Mouse (Mus musculus) hematopoietic stem cell, adult 5-6 weeks (primary cell): ENCODE measurements around the gene Pml. TPM values are rescaled to one million over a fixed set of nuclear protein-coding genes. Genes with fewer than 3 reads are reported as not detected.

ENCODE experiments used
- ATAC-seq, 2 experiments: fragments of 125-278 bp in 1 of 2; replicated peaks in 1 of 2; 2 replicates each; pipeline ENCODE4 v1.8.0; 2016 to 2017; ENCODE audit warnings: inconsistent platforms in 2 of 2, mild to moderate bottlenecking in 2 of 2, moderate number of reproducible peaks in 2 of 2, low read depth in 1 of 2, moderate TSS enrichment in 1 of 2; ENCODE audit not compliant: low FRiP score in 2 of 2, poor library complexity in 2 of 2, severe bottlenecking in 2 of 2, insufficient read depth in 1 of 2, low TSS enrichment in 1 of 2
- total RNA-seq: library from RNA; stranded (forward); fragments of 172-1452, 232-1000 nt; gene quantifications from 2 replicates; pipeline ENCODE4 v1.2.3, GENCODE M21; 2017

Pml gene
- total RNA-seq, 1 experiment from 2014 or later: 32.5 TPM

DNA sequence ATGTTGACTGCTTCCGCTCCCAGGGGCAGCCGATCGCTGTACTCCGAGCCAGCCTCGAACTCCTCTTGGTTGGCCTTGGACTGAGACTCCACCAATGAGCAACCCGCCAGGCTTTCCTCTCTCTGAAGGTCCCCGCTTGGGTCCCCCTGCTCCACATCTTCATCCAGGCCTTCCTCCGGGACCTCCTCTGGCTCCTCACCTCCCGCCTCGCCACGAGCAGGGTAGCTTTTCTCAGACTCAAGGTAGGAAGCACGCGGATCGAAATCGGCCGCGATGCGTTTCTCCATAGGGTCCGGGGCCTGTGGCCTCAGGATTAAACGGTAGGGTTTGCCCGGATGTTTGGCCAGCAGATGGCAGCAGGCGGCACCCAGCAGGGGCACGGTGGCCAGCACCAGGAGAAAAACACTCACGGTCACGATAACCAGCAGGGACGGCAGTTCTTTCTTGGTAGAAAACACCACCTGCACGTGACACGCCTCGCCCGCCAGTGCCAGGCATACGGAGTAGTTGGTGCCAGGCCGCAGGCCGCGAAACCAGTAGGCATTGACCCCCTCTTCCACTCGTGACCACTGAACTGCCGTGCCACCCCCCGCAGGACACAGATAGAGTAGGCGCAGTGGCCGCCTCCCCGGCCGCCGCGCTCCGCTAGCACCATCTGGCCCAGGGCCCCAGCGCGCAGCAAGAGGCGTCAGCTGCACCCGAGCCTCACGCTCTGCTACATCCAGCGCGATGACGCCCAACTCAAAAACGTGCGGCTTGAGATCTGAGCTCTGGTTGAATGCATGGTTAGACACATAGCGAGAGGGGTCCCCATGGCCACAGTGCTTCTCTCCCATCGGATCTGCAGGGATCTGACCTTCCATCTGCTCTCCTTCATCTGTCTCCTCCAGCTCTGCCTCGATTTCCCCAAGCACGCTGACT is 51.5 kb downstream of the Pml start:
- peak in 1 of 2 experiments; percentile 49; a peak in 1 of 4 replicates for ATAC-seq

DNA sequence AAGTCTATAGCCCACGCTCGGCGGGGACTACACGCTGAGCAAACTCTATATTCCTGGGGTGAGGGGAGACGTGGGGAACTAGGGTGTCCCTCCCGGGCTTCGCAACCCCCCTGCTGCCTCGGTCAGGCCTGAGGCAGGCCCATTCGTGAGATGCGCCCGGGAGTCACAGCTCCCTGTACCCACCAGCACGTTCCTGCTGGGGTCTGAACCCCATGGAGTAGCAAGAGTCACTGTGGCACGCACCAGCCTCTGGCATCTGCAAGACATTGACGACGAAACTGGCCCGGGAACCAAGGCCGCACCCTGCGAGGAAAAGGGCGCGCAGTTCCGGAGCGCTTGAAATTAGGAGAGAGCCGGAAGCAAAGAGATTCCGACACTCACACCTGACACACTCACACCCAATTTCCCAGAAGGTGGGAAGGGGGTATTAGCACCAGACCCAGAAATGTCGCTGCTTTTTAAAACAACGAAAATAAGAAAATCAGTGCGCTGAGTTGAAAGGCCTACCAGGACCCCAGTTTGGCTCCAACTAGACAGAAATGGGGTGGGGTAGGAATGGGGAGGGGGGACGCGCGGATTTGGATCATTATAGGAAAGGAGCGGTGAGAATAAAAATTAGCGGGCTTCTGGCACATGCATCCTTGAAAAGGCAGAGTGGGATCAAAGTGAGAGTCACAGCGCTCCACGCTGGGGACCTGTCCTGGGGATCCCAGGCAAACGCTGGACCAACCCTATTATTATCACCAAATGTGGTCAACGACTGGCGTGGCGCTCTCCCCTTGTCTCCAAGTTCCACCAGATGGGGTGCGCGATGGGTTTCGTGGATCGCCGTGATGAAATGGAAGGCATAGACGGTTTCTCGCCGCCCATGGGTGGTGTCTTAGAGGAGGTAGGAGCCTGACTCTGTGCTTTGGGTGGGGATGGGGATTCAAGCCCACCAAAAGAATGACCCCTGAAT is 52.7 kb downstream of the Pml start:
- ATAC-seq: no peak

DNA sequence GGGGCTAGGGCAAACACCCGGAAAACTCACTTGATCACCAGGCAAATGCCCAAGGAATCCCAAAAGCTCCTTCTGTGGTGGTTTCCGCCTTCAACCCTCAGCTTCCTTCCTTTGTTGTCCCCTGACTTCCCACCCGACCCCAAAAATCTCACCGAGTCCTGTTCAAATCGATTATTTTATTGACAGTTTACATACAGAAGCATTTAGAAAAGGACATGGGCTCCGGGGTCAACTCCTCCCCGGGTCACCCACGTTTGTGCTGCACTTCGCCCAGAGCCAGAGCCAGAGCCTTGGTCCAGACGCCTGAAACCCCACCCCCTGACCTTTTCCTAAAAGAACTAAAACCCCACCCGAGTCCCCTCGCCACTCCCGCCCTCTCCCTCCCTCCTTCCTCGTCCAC is 53.4 kb downstream of the Pml start:
- ATAC-seq: no peak

DNA sequence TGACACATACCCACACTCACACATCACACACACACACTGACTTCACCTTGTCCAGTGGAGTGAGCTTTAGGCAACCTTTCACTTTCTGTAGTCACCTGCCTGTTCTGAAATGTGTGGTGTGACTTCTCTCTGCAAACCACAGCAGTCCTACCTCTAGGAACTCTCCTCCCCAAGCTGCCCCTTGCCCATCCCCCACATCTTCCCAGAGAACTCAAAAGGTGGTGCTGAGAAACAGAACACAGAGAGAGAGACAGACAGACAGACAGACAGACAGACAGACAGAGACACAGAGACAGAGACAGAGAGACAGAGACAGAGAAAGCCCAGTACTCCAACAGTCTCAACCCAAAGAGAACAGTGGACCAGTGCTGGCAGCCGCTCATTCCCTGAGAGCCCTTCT is 53.9 kb downstream of the Pml start:
- ATAC-seq: no peak

DNA sequence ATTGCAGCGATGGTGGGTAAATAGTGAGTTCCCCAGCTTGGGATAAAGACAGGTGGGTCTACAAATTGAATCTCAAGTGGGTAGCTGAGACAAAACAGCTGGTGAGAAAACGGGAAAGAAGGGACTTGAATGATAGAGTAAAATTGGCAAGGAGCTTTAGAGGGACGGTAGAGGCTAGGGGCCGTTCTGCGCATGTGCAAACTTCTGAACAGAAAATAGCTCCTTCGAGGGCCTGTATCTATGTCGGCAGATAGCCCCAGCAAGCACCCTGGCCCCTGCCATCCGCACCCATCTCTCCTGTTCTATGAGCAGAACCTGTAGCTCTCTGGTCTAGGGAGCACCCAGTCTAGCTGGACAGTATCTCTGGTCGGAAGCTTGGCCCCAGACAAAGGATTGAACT is 55.4 kb downstream of the Pml start:
- ATAC-seq: no peak

DNA sequence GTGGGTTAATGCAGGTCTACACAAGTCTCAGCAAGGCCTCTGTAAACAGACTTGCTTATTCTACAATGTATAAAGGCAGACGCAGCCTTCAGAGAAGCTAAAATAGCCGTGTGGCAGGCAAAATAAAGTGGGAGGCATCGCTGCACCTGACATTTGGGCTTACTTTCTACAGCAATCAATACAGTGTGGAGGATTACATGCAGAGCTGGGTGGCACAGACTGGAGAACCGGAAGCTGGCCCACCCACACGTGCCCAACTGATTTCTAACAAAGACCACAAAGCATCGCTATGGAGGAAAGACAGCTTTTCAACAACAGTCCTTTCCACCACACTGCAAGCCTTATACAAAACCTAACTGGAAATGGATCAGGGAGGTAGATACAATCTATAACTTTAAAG is 65.1 kb downstream of the Pml start:
- ATAC-seq: no peak

- no peak for ATAC-seq
Measured at GRCm38 (mm10) chr9:58179390-58179789, 70.2 kb downstream of the Pml start.

DNA sequence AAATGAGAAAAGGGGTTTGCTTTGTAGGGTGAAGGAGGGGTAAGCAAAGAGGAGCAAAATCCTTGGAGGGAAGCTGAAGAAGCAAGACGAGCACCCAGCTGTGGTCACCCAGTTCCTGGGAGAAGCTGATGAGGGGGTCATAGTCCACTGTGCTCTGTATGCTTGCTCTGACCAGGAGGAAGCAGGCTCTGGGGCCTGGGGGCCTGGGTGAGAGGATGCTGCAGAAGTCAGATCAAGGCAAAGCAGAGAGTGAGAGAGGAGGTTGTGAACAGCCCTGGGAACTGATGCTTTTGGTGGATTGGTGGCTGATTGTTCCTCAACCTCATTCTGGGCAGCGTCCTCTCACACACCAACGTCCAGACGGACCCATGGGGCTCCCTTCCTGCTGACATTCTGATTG is 72.4 kb downstream of the Pml start:
- ATAC-seq: no peak

DNA sequence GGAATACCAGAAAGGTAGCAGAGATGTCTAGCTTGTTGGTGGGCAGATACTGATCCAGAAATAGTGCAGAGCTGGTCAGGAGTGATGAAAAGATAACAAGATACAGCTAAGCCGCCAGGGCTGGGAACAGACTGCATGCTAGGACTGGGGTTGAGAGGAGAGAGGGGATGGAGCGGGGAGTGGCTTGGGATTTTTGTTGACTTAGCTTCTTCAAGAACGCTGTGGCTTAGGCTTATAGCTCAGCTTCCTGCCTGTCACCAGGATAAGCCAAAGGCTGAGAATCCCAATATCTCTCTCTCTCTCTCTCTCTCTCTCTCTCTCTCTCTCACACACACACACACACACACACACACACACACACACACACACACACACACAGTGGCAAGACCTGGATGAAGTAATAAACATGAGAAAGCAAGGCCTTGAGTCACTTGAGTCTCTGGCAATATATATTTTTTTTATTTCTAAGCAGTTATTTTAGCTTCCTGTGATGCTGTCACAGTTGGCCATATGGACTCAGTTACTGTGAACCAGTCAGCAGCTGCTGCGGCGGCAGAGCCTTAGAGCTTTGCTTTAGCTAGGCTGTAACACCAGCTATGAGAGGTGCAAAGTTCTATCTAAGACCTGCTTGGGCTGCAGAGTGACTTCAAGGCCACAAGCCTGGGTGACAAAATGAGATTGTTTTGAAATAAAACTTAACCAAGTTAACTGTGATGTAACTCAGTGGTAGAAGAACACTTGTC is 73.7 kb downstream of the Pml start:
- ATAC-seq: no peak

DNA sequence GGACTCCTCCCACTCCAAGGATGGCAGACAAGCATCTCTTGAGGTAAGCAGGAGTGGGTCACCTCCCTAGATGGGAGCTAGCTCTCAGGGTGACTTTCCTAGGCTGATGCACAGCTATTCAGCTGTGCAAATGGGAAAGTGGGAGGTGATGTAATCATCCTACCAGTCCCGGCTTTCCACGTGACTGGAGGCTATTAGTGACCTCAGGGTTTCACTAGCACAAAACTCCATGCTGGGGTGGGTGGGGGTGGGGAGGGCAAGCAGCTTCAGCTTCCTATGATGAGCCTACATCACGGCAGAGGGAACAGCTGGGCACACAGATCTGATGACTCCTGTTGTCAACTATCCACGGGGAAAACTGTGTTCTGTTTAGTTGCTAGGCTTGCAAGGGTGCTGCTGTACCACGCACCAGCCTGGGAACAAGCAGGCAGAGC is 74.8 kb downstream of the Pml start:
- ATAC-seq: no peak

- no peak for ATAC-seq
Measured at GRCm38 (mm10) chr9:58172863-58173262, 76.7 kb downstream of the Pml start.

DNA sequence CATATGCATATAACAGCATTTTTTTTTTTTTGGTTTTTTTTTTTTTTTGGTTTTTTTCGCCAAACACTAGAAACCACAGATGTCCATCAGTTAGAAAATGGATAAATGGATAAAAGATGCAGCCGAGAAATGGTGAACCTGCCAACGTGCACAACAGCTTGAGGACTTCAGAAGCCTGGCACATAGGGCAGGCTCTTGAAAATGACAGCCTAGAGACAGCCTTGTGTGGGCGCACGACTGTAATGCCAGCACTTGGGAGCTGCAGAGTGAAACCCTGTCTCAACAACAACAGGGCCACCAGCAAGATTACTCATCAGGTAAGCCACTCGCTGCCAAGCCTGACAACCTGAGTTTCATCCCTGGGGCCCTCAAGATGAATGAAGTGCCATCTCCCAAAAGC is 80.2 kb downstream of the Pml start:
- ATAC-seq: no peak

- no peak for ATAC-seq
Measured at GRCm38 (mm10) chr9:58168880-58169279, 80.7 kb downstream of the Pml start.

Other genes with a start within 250 kb of the Pml start
- gene Cyp11a1, start 243.4 kb downstream of the Pml start, total RNA-seq: 1.2 and 1.9 TPM in 2 replicates
- gene Stra6, start 186.0 kb downstream of the Pml start, total RNA-seq: not detected in 2 replicates
- gene Ccdc33, start 131.0 kb downstream of the Pml start, total RNA-seq: not detected in 2 replicates
- gene Islr, start 45.5 kb downstream of the Pml start, total RNA-seq: 0.69 and 1.5 TPM in 2 replicates
- gene Islr2, start 45.5 kb downstream of the Pml start, total RNA-seq: 5.5 TPM in 1 of 2 replicates, not detected in the other
- gene Stoml1, start 3.4 kb upstream of the Pml start, total RNA-seq: 11.4 and 13.2 TPM in 2 replicates
- 0.25 TPM in 1 of 2 replicates, not detected in the other for gene Loxl1, start 63.4 kb upstream of the Pml start, total RNA-seq
- gene Tbc1d21, start 120.7 kb upstream of the Pml start, total RNA-seq: not detected in 2 replicates
- gene Insyn1, start 238.8 kb upstream of the Pml start, total RNA-seq: 0.38 TPM in 1 of 2 replicates, not detected in the other